Mouse (Mus musculus) heart, embryonic 16.5 days (tissue): ENCODE results near the gene Krt10. TPM values are rescaled to one million over a fixed set of nuclear protein-coding genes. Genes with fewer than 3 reads are reported as not detected.

Source experiments
- ATAC-seq: fragments of 200-750 bp; cut with Nextera tagmentation; replicated peaks from 2 replicates; pipeline ENCODE4 v1.8.0; 2017; ENCODE audit warnings: moderate number of reproducible peaks; ENCODE audit not compliant: insufficient read depth, low FRiP score; ENCODE audit errors: extremely low read depth
- H3K27ac ChIP-seq: fragments of 300-500 bp; sonication (generic); 2 replicates; pipeline ENCODE4 v1.5.1; 2014; ENCODE audit warnings: mild to moderate bottlenecking, low read length, control low read depth, moderate library complexity
- H3K27me3 ChIP-seq: fragments of 300-500 bp; sonication (generic); 2 replicates; pipeline ENCODE4 v1.6.1; 2014; ENCODE audit warnings: low read length, mixed read lengths; ENCODE audit not compliant: control insufficient read depth, insufficient read depth
- H3K36me3 ChIP-seq: fragments of 300-500 bp; sonication (generic); 2 replicates; pipeline ENCODE4 v1.6.1; 2014; ENCODE audit not compliant: control insufficient read depth, insufficient read depth
- H3K4me1 ChIP-seq: fragments of 300-500 bp; sonication (generic); 2 replicates; pipeline ENCODE4 v1.6.1; 2014; ENCODE audit warnings: low read length, mixed read lengths; ENCODE audit not compliant: control insufficient read depth, insufficient read depth
- H3K4me2 ChIP-seq: fragments of 300-500 bp; sonication (generic); 2 replicates; pipeline ENCODE4 v1.6.1; 2014; ENCODE audit warnings: low read depth, mild to moderate bottlenecking, control low read depth, low read length
- H3K4me3 ChIP-seq: fragments of 300-500 bp; sonication (generic); 2 replicates; pipeline ENCODE4 v1.5.1; 2014; ENCODE audit warnings: mild to moderate bottlenecking, control low read depth, low read length
- H3K9ac ChIP-seq: fragments of 300-500 bp; sonication (generic); 2 replicates; pipeline ENCODE4 v1.6.1; 2014; ENCODE audit warnings: low read length, control low read depth
- H3K9me3 ChIP-seq: fragments of 300-500 bp; sonication (generic); replicated peaks from 2 replicates; pipeline ENCODE4 v1.6.1; 2016; ENCODE audit warnings: low read length; ENCODE audit not compliant: control insufficient read depth
- WGBS: fragments of 180-500 bp; shearing (Covaris S2); extraction: QIAGEN DNeasy Blood & Tissue Kit; methylation state at CpG from one replicate; pipeline ENCODE4 v1.1.7; 2014; 5-methylcytosine and 5-hydroxymethylcytosine counted together
- polyA plus RNA-seq: library from polyadenylated mRNA; unstranded; fragments of >200 nt; fragmentation: Nextera tagmentation; extraction: Ambion mirVana; gene quantifications from 2 replicates; pipeline ENCODE4 v1.2.1, GENCODE M21; 2015

The Krt10 gene
- polyA plus RNA-seq, 1 experiment from 2014 or later, result 13.2 TPM

- H3K4me1 ChIP-seq, result no peaks in the 10 kb centered on the region
- no peaks in the 10 kb centered on the region for H3K9me3 ChIP-seq
- 84% methylated on average over 8 of the region's 8 CpGs for WGBS
- H3K9ac ChIP-seq, result no peak overlapping the region
- no peak for ATAC-seq
- H3K4me3 ChIP-seq, result no peak overlapping the region
- H3K27ac ChIP-seq, result no peak overlapping the region
- peaks cover 2% of the 10 kb centered on the region; the same call in 1 of the 2 replicates for H3K27me3 ChIP-seq
- H3K4me2 ChIP-seq, result no peak overlapping the region
- no peaks in the 10 kb centered on the region for H3K36me3 ChIP-seq
Observed at GRCm38 (mm10) chr11:99361423-99361822, 27.7 kb downstream of the Krt10 start.

- Histone ChIP-seq H3K27ac (no peak within 1 kb of the TSS), H3K4me3 (no peak within 1 kb of the TSS), H3K4me1 (no peaks in the 10 kb centered on the region), H3K36me3 (no peaks in the 10 kb centered on the region), H3K9ac (no peak within 1 kb of the TSS), H3K4me2 (no peak within 1 kb of the TSS), H3K9me3 (no peaks in the 10 kb centered on the region), H3K27me3 (0 out of 2 replicates have a peak, but pooled peaks cover 5% of the 10 kb centered on the region)
- WGBS, result 70% methylated on average over 12 of the region's 12 CpGs
- no peak for ATAC-seq
Observed at GRCm38 (mm10) chr11:99351004-99351403, 38.2 kb downstream of the Krt10 start, which contains the start of gene Krt27. TSS of gene Krt27 (minus strand) at chr11:99351104.

- Histone ChIP-seq H3K27me3 (peaks cover 2% of the 10 kb centered on the region; the same call in 1 of the 2 replicates), H3K4me2 (no peak overlapping the region), H3K4me3 (no peak overlapping the region), H3K9ac (no peak overlapping the region), H3K4me1 (no peaks in the 10 kb centered on the region), H3K27ac (no peak overlapping the region), H3K9me3 (no peaks in the 10 kb centered on the region), H3K36me3 (no peaks in the 10 kb centered on the region)
- ATAC-seq, result no peak
- WGBS, result 82% methylated on average over 11 of the region's 11 CpGs
Observed at GRCm38 (mm10) chr11:99339299-99339847, 49.8 kb downstream of the Krt10 start.

GRCm38 (mm10) chr11:99337866-99338265 lies 51.3 kb downstream of the Krt10 start, which contains the start of gene Krt26:
TSS of gene Krt26 (minus strand) at chr11:99337966.
- Histone ChIP-seq H3K9me3 (no peaks in the 10 kb centered on the region), H3K4me3 (no peak within 1 kb of the TSS), H3K9ac (no peak within 1 kb of the TSS), H3K27me3 (peaks cover 2% of the 10 kb centered on the region; the same call in 1 of the 2 replicates), H3K36me3 (no peaks in the 10 kb centered on the region), H3K4me2 (no peak within 1 kb of the TSS), H3K4me1 (no peaks in the 10 kb centered on the region), H3K27ac (no peak within 1 kb of the TSS)
- 86% methylated on average over 11 of the region's 11 CpGs for WGBS
- ATAC-seq, result no peak

Other genes with a start within 250 kb of the Krt10 start
- 0.69 and 1.5 TPM in 2 replicates for gene Ccr7, start 234.3 kb downstream of the Krt10 start, polyA plus RNA-seq
- gene Smarce1, start 158.3 kb downstream of the Krt10 start, polyA plus RNA-seq, result 161 and 177 TPM in 2 replicates
- gene Krt222, start 145.3 kb downstream of the Krt10 start, polyA plus RNA-seq, result 3.2 and 4.5 TPM in 2 replicates
- gene Krt24, start 104.1 kb downstream of the Krt10 start, polyA plus RNA-seq, result not detected in 2 replicates
- gene Krt25, start 66.4 kb downstream of the Krt10 start, polyA plus RNA-seq, result 0.07 and 0.10 TPM in 2 replicates
- not detected in 2 replicates for gene Krt26, start 51.4 kb downstream of the Krt10 start, polyA plus RNA-seq
- not detected in 2 replicates for gene Krt27, start 38.3 kb downstream of the Krt10 start, polyA plus RNA-seq
- gene Krt28, start 14.5 kb downstream of the Krt10 start, polyA plus RNA-seq, result 0.09 TPM in 1 of 2 replicates, not detected in the other
- 0.07 TPM in 1 of 2 replicates, not detected in the other for gene Krt12, start 32.9 kb upstream of the Krt10 start, polyA plus RNA-seq
- gene Krt20, start 48.8 kb upstream of the Krt10 start, polyA plus RNA-seq, result 0.54 and 2.5 TPM in 2 replicates
- gene Krt23, start 103.8 kb upstream of the Krt10 start, polyA plus RNA-seq, result 0.46 and 0.70 TPM in 2 replicates
- gene Krt39, start 132.0 kb upstream of the Krt10 start, polyA plus RNA-seq, result not detected in 2 replicates
- gene Krt40, start 153.8 kb upstream of the Krt10 start, polyA plus RNA-seq, result not detected in 2 replicates
- gene Krtap3-3, start 161.5 kb upstream of the Krt10 start, polyA plus RNA-seq, result not detected in 2 replicates
- not detected in 2 replicates for gene Krtap3-2, start 167.5 kb upstream of the Krt10 start, polyA plus RNA-seq
- gene Gm11939, start 170.1 kb upstream of the Krt10 start, polyA plus RNA-seq, result not detected in 2 replicates
- not detected in 2 replicates for gene Krtap3-1, start 177.3 kb upstream of the Krt10 start, polyA plus RNA-seq
- gene Krtap1-5, start 191.7 kb upstream of the Krt10 start, polyA plus RNA-seq, result not detected in 2 replicates
- not detected in 2 replicates for gene Krtap1-4, start 194.3 kb upstream of the Krt10 start, polyA plus RNA-seq
- not detected in 2 replicates for gene Krtap1-3, start 202.0 kb upstream of the Krt10 start, polyA plus RNA-seq
- gene Krtap9-3, start 208.7 kb upstream of the Krt10 start, polyA plus RNA-seq, result not detected in 2 replicates
- not detected in 2 replicates for gene Gm11938, start 213.9 kb upstream of the Krt10 start, polyA plus RNA-seq
- gene Gm11937, start 220.8 kb upstream of the Krt10 start, polyA plus RNA-seq, result not detected in 2 replicates
- gene Krtap2-4, start 225.5 kb upstream of the Krt10 start, polyA plus RNA-seq, result not detected in 2 replicates
- not detected in 2 replicates for gene Gm11562, start 231.1 kb upstream of the Krt10 start, polyA plus RNA-seq
- gene Krtap4-1, start 238.9 kb upstream of the Krt10 start, polyA plus RNA-seq, result not detected in 2 replicates
- not detected in 2 replicates for gene Krtap4-2, start 245.7 kb upstream of the Krt10 start, polyA plus RNA-seq